Mouse (Mus musculus) myocyte (in vitro differentiated cells): ENCODE results near the gene Polr2e.

Experiments
- CEBPB ChIP-seq: IDR thresholded peaks from 2 replicates; pipeline ENCODE4 v1.6.1; 2011; ENCODE audit warnings: mild to moderate bottlenecking, moderate library complexity; ENCODE audit not compliant: poor library complexity, insufficient read depth, severe bottlenecking
- POLR2A ChIP-seq: IDR thresholded peaks from one replicate; pipeline ENCODE4 v1.6.1; 2011; ENCODE audit warnings: low read depth, mild to moderate bottlenecking, control low read depth, moderate library complexity; ENCODE audit not compliant: insufficient read length
- SRF ChIP-seq: IDR thresholded peaks from one replicate; pipeline ENCODE4 v1.6.1; 2011; ENCODE audit warnings: low read depth; ENCODE audit not compliant: control insufficient read depth, insufficient read length
- TCF12 ChIP-seq: IDR thresholded peaks from one replicate; pipeline ENCODE4 v1.6.1; 2011; ENCODE audit warnings: mild to moderate bottlenecking, control low read depth; ENCODE audit not compliant: poor library complexity, insufficient read depth, severe bottlenecking
- USF1 ChIP-seq: IDR thresholded peaks from one replicate; pipeline ENCODE4 v1.6.1; 2011; ENCODE audit warnings: low read depth, mild to moderate bottlenecking, control low read depth, moderate library complexity

DNA sequence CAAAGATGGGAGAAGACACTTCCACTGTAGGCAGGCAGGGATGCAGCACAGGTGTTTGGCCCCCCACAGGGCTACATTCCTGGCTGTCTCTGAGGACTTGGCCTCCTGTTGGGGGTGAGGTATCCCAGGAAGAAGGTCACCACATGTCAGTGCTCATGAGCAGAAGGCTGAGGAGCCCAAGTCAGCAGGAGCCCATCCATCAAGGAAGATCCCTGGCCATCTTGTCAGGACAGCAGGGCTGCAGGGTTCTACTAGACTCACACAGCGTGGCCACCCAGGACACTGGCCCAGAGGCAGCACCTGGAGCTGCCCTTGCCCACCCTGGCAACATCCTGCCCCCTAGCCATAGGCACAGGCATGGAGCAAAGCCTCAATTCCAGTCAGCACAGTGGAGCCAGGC lies 36.3 kb upstream of the Polr2e start:
- TF ChIP-seq USF1, result no peak
- no peak for TF ChIP-seq SRF
- no peak for TF ChIP-seq POLR2A
- TF ChIP-seq CEBPB, result no peak
- TF ChIP-seq TCF12, result no peak
